Mouse (Mus musculus): ENCODE data around the gene 5830473C10Rik.
"Not testable (repeated sequence)": the region's sequence is repeated elsewhere in the genome, so short reads cannot be mapped to it uniquely, and the experiment has no call there.

5830473C10Rik gene

DNA sequence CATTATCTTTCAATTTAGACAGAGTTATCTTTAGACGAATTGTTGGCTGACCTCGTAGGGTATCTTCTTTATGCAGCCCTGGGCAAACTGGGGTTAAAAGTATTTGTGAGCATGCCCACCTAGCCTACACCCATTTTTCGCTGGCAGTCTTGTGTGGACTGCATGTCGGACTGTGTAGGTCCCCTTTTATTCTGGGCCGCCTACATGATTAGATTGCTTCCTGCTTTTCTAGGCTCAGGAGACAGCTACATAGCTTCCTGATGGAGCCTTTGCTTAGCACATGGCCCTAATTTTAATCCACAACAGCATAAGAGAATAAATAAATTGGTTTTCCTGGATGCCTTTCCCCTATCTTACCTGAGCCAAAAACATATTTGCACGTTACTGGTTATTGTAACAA is 35.2 kb downstream of the 5830473C10Rik start:
- no peak for DNase-seq

DNA sequence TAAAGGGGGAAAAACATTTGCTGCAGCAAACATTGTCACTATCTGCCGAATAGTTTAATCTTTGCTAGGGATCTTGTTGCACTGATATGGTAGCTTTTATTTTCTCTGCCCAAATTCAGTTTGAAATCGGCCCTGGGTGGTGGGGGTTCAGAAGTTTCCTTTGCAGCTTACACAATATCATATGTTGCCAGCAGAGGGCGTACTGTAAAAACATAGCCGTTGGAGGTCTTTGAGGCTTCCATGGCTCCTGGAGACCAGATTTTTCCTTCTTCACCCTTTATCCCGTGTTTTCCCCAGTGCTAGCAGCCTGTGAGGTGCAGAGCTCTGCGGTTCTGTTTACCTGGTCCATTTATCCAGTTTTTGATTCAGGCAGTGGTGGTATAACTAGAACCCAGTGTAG is 40.6 kb downstream of the 5830473C10Rik start:
- DNase-seq = peak; percentile 73

DNA sequence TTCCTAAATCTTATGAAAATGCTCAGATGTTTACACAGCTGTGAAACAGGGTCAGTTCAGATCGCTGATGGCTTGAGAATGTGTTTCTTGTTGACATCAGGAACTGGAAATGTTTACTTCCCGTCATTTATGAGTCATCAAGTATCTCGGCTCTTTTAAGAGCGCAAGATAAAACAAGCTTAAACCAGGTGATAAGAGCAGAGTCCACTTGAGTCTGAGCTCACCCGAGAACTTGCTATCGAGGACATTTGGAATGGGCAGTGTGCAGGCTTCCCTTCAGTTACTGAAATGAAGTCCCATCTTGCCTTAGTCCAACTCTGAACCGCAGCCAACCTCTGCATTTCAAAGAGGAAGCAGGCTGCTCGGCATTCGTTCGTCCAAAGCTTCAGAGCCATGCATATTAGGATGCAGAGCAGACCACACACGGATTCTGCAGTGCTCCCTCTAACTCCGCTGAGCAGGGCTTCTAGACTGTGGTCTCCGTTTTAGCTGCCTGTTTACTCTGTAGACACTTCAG is 42.6 kb downstream of the 5830473C10Rik start:
- peak; percentile 44 for DNase-seq

DNA sequence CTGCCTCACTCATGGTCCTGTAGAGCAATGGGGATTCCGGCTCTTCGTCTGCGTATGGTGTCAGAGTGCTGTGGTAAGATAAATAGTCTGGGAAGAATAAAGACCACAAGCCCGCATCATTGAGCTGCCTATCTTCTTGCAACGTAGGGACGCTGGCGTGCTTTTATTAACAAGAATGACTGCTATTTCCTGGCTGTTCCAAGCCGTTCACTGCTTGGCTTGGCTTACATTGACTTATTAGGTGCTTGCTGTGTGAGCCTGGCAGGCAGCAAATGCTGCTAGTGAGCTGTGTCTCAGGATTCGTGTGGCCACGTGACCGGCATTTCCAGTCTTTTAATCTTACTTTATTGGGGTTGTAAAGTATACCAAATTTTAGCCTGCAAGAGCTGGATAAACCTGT is 48.0 kb downstream of the 5830473C10Rik start:
- peak; percentile 61 for DNase-seq

DNA sequence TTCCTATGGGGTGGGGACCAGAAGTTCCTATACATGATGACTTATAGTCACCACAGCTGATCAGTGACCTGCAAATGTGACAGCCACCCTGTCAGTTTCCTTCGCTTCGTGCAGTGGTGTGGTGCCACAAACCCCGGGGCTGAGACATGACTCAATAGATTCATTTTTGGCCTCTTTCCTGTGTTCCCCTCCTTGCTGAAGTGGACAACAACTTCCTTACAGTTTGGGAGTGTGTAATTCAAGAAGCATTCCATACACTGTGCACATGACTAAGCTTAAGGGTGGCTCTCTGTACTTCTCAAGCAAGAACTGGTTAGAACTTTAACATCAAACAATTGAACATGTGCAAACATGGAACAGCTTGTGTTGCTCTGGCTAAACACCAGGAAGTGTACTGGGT is 50.5 kb downstream of the 5830473C10Rik start:
- DNase-seq = no peak

DNA sequence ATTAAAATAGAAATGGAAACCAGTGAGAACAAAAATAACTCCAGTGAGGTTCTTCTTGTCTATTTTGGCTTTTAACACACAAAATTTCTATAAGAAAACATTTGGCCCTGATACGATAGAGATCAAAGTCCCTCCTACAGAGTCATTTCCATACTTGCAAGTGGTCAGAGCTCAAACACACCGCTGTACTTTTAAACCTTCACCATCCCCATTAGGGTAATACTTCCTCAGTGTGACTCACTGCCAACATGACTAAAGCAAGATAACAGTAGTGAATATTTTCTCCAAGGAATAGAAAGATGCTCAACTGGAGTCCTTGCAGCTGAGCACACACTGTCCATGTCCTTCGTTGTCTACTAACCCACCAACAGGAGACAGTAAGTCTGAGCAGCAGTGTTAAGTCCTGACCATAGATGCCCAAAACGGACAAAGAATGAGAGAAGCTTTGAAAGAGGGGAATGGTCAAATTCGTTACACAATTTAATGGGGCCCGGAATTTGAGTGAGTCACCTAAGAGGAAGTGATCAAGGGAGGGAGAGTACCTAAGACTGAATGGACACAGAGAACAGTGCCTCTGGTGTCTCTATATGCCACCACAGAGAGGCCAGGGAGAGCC is 51.2 kb downstream of the 5830473C10Rik start:
- DNase-seq = no peak

DNA sequence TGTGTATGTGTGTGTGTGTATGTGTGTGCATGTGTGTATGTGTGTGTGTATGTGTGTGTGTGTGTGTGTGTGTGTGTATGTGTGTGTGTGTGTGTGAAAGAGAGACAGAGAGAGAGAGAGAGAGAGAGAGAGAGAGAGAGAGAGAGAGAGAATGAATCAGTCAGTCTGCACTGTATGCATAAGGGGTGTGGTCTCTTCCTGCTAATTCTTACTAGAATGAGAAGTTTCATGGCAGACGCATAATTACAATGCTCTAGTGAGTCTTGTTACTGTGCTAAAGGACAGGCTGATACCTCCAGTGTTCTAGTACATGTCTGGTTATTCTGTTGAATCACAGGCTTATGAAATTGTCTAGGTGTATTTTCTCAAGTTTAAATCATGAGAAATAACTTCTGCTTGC is 51.8 kb downstream of the 5830473C10Rik start:
- DNase-seq = not testable (repeated sequence)

DNA sequence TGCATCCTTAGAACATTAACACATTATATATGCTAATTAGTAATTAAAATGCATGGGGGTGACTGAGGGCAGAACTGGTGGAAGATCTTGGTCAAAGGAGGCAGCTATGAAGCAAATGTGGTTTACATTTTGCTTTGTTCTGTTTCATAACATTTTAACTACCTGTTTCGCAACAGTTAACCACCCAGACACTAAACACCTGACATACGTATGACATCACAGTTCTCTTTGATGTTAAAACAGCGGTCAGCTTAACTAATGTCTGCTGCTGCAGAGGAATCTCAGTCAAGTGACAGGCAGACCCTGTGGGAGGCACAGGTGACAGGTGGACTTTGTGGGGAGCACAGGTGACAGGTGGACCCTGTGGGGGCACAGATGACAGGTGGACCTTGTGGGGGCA is 57.0 kb downstream of the 5830473C10Rik start:
- no peak for DNase-seq

DNA sequence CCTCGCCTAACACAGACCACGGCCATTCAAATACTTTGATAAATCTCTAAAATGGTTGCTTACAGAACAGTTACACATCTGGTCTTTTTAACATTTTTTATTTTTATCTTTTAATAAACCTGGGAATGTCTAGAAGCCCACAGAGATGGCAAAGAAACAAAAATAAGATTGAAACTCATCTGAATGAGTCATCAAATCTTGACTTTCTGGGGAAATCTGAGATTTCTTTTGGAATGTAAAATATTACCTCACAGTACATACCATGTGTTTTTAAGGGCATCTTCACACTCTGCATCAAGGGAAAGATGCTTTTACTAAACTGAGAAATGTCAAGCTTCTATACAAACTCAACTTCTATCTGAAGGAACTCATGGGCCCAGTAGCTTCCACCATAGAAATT is 60.4 kb downstream of the 5830473C10Rik start:
- no peak for DNase-seq

DNA sequence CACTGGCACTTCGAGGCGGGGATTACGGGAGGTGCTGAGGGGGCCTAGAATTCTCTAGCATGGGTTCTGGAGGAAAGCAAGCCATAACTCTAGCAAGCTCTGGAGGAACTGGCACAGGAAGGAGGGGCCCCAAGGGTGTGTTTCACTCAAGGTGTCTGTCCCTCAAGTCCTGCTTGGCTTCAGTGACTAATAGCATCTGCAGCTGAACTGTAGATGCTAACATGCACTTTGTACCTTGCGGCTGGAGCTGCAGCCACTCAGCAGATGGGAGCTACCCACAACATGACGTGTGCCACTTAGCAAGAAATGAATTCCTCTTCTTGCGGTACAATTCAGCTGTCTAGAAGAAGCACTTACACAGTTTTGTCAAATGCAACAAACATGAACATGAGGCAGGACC is 60.8 kb downstream of the 5830473C10Rik start:
- no peak for DNase-seq

DNA sequence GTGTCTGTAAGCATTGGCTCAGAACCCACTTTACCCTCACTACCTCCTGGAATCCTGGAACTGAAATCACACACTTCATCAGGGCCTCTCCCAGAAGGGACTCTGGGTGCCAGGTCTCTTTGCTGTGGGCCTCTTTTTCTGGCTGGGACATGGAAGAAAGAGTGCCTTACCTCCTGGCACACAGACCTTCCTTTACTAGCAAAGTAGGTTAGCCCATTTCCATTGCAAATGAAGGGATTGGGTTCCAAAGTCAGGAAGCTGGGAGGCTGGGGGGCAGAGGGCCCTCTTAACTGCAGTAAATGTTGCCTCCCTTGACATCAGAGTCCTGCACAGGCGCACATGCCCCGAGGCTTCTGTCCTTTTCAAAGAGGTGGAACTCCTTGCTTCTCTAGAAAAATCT is 62.3 kb downstream of the 5830473C10Rik start:
- DNase-seq = no peak

DNA sequence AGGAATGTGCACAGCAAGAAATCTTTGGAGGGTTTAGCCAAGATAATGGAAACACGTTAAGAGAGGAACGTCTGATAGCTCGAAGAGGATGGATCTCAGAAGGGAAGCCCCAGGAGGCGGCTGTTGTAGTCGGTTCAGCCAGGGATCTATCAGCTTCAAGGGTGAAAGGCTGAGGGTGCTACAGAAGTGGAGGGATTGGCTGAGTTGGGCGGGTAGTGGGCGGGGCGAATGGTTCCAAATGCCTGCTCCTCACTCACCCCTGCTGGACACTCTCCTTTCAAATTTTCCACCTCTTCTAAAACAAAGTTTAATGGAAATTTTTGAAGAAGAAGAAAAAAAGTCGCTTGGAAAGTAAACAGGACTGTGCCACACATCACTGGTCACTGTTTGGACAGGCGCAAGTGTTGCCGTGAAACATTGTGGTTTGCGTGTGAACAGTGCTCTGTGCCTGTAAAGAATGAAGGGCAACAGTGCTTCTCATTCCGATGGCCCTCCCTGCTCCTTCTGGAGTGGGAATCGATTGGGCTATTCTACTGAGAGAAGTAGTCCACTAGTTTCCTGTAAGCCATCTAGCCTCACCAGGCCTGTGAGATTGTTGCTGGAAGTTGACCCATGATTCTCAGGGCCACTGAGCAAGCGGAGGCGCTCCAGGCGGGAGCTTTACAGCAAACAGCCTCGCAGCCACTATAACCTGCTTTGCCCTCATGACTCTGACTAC is 64.0 kb downstream of the 5830473C10Rik start:
- DNase-seq = no peak

DNA sequence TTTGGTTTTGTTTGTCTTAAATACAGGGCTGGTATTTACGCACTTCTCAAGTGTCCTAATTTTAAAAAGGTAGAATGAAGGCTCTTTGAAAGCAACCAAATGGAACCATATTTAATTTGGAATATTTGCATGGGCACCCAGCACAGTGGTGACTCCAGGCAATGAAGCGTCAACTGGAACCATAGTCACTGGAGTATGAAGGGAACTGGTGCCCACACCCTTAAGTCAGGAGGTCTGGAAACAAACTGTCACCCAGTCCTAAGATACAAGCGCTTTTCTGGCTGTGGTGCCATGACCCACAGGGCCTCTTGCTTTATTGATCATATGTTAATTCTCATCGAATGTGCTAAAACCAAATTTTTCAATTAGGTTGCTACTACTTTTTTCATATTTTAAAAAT is 66.5 kb downstream of the 5830473C10Rik start:
- DNase-seq = no peak

DNA sequence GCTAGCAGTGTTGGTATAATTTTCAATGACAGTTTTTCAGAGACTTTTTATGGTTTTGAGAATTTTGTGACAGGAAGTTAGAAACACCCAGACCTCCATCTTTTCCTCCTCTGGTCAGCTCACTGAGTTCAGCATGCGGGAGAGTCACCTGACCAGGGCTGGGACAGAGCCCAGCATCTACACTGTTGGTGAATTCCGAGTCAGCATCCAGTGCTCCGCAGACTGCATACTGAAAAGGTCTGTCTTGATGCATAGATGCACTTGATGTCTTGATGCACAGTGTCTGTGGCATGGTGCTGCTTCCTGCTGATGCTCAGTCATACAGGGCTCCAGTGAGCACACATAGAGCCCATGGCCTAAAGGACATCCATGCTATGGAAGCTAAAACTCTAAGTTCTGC is 67.1 kb downstream of the 5830473C10Rik start:
- DNase-seq = no peak

DNA sequence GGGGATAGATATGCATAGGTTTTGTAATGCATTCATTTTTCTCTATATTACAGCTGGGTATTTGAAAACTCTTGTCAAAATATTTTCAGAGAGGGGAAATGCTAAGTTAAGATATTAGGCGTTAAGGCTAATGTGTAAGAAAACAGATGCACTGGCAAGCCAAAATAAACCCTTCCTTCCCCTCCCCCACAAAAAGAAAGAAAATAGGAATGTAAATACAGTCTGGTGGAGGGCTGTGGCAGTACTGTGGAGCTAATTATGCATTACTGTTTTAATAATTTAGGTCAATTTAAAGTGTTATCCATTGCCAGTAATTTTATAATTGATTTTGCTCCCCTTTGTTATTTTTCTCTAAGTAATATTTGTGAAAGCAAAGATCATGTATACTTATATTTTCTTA is 67.6 kb downstream of the 5830473C10Rik start:
- DNase-seq = no peak

DNA sequence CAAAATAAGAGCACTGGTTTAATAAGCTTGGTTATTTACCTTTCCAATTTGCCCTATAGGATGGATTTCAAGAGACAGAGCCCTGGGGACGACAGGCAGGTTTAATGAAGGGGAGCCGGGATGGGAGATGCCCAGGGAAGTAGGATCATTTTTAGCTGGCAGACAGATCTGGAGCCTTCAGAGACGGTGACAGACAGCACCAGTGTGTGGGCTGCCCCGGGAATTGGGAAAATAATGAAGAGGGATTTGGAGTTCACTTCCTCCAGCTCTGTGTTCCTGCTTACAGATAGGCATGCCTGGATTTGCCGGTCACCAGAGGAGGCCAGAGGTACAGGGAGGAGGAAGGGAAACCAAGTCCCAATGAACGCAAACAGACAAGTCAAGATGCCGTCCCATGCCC is 74.0 kb downstream of the 5830473C10Rik start:
- no peak for DNase-seq

DNA sequence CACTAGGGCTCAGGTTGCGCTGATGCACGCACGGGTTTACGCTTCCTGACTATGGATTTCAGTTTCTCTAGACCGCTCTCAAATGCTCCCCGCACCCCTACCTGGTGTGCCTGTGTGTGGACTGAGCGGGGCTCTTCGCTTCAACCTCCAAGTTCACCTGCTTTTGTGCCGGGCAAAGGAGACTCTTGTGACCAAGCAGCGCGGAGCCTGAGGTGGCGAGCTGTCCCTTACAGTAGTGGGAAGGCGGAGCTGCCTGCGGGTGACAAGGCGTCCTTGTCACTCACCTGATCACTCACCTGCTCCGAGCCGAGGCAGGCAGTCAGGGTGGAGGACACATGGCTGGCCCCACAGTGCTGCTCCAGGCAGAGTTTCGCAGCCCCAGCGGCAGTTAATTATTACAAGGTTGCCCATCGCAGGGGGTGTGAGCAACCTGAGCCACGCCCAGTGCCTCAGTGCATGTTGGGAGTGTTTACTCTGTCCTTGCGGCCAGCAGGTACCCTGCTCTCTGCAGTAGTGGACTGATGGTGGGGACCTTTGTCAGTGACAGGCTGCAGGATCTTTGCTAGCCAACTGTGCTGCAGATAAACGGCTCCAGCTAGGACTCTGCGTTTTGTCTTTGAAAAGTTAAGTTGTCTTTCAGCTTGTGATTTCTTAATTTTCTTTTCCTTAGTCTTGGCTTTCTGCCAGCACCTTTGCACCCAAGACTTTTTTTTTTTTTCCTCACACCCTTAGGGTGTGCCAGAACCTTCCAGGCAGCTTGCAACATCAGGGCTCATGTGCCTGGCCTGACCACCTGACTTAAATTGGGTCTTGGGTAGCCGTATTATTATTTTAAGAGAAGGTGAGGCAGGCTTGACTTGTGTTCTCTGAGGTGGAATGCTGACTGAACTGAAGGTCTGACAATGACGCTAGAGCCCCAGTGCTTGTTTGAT is 79.6 kb downstream of the 5830473C10Rik start, which contains the start of gene Rassf6:
TSS of gene Rassf6 (minus strand) at position 372 of the 932 bp plus-strand sequence.
- DNase-seq = peak; percentile 72

DNA sequence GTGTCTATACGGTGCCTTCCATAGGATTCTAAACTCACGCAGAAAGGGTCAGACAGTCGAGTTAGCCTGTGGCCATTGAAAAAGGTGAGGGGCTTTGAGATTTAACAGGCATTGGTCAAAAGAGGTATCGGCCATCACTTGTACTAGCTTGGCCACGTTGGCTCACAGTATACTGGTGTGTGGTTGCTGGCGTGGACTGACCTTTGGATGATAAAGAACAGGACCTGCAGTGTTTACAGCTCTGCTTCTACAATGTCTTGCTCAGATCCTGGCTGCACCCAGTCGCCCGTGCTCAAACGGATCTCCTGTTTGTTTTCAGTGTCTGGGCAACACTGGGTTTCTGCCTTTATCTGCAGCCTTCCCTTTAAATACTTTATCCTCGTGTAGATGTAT is 80.3 kb downstream of the 5830473C10Rik start:
- DNase-seq = no peak

DNA sequence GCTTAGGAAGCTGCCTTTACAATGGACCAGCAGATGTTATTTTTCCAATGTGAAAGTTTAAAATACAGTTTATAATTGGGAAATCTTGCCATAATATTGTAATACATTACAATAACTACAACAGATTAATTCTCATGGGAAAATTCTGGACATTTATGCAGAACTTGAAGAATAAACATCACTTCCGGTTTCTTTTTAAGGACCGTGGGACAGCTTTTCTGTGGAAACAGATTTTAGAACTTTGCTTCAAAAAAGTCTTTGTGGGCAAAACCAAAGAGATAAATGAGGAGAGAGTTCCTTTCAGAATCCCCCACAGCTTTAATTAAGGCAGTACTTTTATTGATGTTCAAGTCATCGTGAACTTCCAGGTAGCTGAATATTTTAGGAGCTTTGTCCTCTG is 84.7 kb downstream of the 5830473C10Rik start:
- no peak for DNase-seq

DNA sequence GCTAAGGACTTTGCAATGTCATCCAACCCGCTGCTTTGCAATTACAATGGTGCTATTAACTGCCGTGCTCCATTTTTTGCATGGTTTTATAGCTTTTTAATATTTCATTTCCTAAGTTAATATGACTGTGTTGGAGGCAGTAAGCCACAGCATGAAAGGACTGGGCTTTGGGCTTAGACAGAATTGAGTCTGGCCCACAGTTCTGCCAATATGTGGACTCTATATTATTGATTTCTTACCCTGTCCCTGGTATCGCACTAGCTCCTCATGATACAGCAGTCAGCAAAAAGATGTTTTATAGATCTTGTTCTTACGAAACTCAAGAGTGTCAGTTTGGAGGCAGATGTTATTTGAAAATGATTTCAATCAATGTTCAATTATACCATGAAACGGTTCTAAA is 85.5 kb downstream of the 5830473C10Rik start:
- DNase-seq = no peak
